Mouse (Mus musculus): ENCODE data around the gene AU040320. TPM values are rescaled to one million over a fixed set of nuclear protein-coding genes. Genes with fewer than 3 reads are reported as not detected.
A peak's percentile ranks its signal among the peaks of the same experiment; 100 is the strongest.

AU040320 gene
- total RNA-seq (2017), result 13.3 and 28.6 TPM in 2 replicates

GRCm38 (mm10) chr4:126753268-126754230, at the start of gene AU040320, which contains the start of gene Ncdn:
Gene AU040320, plus strand, starts transcription at chr4:126753544.
Gene Ncdn, minus strand, starts transcription at chr4:126753438.
- peak; percentile 94 for ATAC-seq (replicated peaks; ENCODE audit: low read depth, poor library complexity, severe bottlenecking)

- no peak for ATAC-seq (replicated peaks; ENCODE audit: low read depth, poor library complexity, severe bottlenecking)
These were observed 46.5 kb upstream of the AU040320 start for GRCm38 (mm10) chr4:126706630-126707438.

- ATAC-seq (replicated peaks; ENCODE audit: low read depth, poor library complexity, severe bottlenecking), result no peak
These were observed 45.9 kb upstream of the AU040320 start for GRCm38 (mm10) chr4:126707439-126707826.

GRCm38 (mm10) chr4:126732111-126732510, 21.2 kb upstream of the AU040320 start:
- no peak for ATAC-seq (replicated peaks; ENCODE audit: low read depth, poor library complexity, severe bottlenecking)

- no peak for ATAC-seq (replicated peaks; ENCODE audit: low read depth, poor library complexity, severe bottlenecking)
These were observed 20.6 kb upstream of the AU040320 start for GRCm38 (mm10) chr4:126732531-126733380.

GRCm38 (mm10) chr4:126734001-126734603, 19.2 kb upstream of the AU040320 start:
- ATAC-seq (replicated peaks; ENCODE audit: low read depth, poor library complexity, severe bottlenecking), result no peak

- no peak for ATAC-seq (replicated peaks; ENCODE audit: low read depth, poor library complexity, severe bottlenecking)
These were observed 18.5 kb upstream of the AU040320 start for GRCm38 (mm10) chr4:126734700-126735381.

GRCm38 (mm10) chr4:126735382-126736000, 17.9 kb upstream of the AU040320 start:
- ATAC-seq (replicated peaks; ENCODE audit: low read depth, poor library complexity, severe bottlenecking), result peak; percentile 23

- peak; percentile 67 for ATAC-seq (replicated peaks; ENCODE audit: low read depth, poor library complexity, severe bottlenecking)
These were observed 17.3 kb upstream of the AU040320 start, which contains the start of gene Tfap2e for GRCm38 (mm10) chr4:126736001-126736414. Gene Tfap2e, minus strand, starts transcription at chr4:126736240.

- ATAC-seq (replicated peaks; ENCODE audit: low read depth, poor library complexity, severe bottlenecking), result no peak
These were observed 13.2 kb upstream of the AU040320 start for GRCm38 (mm10) chr4:126739966-126740676.

GRCm38 (mm10) chr4:126741448-126741847, 11.9 kb upstream of the AU040320 start:
- peak; percentile 88 for ATAC-seq (replicated peaks; ENCODE audit: low read depth, poor library complexity, severe bottlenecking)

- no peak for ATAC-seq (replicated peaks; ENCODE audit: low read depth, poor library complexity, severe bottlenecking)
These were observed 10.4 kb upstream of the AU040320 start for GRCm38 (mm10) chr4:126742976-126743375.

- no peak for ATAC-seq (replicated peaks; ENCODE audit: low read depth, poor library complexity, severe bottlenecking)
These were observed 9.6 kb upstream of the AU040320 start for GRCm38 (mm10) chr4:126743713-126744112.

- no peak for ATAC-seq (replicated peaks; ENCODE audit: low read depth, poor library complexity, severe bottlenecking)
These were observed 8.5 kb upstream of the AU040320 start for GRCm38 (mm10) chr4:126744831-126745230.

GRCm38 (mm10) chr4:126745506-126746193, 7.7 kb upstream of the AU040320 start:
- ATAC-seq (replicated peaks; ENCODE audit: low read depth, poor library complexity, severe bottlenecking), result peak; percentile 52

- no peak for ATAC-seq (replicated peaks; ENCODE audit: low read depth, poor library complexity, severe bottlenecking)
These were observed 7.0 kb upstream of the AU040320 start for GRCm38 (mm10) chr4:126746194-126746840.

- ATAC-seq (replicated peaks; ENCODE audit: low read depth, poor library complexity, severe bottlenecking), result no peak
These were observed 5.0 kb upstream of the AU040320 start for GRCm38 (mm10) chr4:126748381-126748780.
